Mouse (Mus musculus) ovary, adult 18-20 months (tissue): Measurements from ENCODE around the gene Pacsin3.

Source experiments
- DNase-seq: peaks from one replicate; pipeline ENCODE4 v3.0.0; 2022; ENCODE audit warnings: low spot score, mixed read lengths

Pacsin3 gene

GRCm38 (mm10) chr2:91259493-91259892 is 3.7 kb downstream of the Pacsin3 start:
- DNase-seq = no peak

DNA sequence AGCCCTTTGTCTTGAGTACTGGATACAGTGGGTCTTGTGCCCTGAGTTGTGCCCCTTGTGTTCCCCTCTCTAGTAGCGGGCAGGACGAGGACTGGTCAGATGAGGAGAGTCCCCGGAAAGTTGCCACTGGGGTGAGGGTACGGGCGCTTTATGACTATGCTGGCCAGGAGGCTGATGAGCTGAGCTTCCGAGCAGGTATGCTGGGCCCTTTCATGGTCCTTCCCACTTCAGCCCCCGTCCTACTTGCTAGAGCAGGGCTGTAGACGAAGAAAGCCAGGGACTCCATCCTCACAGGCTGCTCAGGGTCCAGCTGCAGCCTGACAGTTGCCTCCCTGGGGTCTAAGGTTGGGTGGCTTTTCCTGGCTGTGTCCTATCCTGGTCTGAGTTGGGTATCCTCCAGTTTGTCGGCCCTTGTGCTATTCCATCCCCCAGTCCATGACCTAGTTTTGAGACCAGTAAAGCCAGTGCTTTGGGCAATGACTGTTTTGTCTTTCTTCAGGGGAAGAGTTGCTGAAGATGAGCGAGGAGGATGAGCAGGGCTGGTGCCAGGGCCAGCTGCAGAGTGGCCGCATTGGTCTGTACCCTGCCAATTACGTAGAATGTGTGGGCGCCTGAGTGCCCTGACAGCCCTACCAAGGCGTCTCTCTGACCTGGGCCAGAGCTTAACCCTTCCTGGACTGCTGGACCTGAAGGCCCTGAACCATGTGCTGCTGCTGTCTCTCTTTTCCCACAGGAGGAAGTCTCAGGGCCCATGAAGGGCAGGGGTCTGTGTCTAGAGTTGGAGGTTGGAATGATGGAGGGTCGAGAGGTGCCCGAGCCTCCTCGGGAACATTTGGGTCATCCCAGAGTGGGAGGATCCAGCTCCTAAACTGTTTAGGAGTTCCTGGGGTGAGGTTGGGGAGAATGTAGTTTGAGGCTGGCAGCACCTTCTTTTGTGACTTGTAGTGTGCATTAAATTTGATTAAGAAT is 8.2 kb downstream of the Pacsin3 start:
- no peak for DNase-seq

DNA sequence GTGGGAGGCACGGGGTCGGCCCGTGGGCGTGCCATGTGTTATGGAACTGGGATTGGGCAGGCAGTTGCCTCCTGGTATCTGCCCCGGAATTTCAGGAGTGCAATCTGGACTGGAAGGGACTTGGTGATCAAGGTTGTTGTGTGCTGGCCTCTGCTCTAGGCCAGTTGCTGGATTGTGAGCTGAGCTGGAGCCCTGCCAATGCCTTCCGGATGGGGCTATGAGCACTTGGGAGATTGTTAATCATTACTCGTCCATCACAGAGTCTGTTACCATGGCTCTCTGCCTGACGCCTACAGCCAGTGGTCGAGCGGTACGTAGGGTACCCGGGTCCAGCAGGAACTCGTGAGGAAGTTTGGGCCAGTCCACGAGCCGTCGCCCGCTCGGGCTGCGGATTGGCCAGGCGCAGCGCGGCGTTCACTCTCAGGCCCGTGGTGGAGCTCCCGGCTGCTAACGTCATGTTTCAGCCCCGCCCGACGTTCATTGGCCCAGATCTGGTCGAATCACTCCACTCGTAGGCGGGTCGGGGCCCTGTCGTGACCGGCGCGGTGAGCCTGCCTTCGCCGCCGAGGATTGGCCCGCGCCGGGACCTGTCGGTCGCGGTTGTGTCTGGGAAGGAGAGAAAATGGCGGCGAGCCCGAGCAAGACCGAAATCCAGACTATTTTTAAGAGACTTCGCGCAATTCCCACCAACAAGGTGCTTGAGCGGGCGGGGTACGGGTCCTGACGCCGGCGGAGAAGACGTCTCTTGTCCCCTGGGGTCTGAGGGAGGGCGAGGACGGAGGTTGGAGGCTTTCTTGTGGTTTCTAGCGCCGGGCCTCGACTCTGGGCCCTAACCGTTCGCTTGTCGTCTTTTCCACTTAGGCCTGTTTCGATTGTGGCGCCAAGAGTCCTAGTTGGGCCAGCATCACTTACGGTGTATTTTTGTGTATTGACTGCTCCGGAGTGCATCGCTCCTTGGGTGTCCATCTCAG is 9.2 kb downstream of the Pacsin3 start, which contains the start of gene Arfgap2:
Arfgap2 (plus strand) TSS at position 264 of the 971 bp plus-strand sequence.
- DNase-seq = peak; percentile 98

DNA sequence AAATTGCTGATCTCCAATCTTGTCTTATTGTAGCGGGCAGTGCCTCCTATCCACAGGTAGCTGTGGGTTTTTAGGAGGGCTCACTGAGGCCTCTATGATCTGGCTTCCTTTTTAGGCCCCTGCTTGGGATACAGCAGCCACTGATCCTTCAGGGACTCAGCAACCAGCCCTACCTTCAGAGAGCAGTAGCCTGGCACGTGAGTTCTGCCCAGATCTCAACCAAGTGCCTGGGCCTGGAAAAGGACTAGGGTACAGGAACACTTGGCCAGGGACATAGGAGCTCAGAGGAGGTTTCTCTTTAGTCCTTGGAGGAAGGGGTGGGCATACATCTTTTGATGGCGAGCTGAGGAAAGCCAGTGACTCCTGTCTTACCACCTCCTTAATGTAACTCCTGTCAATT is 12.3 kb downstream of the Pacsin3 start:
- no peak for DNase-seq

- peak; percentile 60 for DNase-seq
These were observed 13.0 kb downstream of the Pacsin3 start for GRCm38 (mm10) chr2:91268706-91269105.

DNA sequence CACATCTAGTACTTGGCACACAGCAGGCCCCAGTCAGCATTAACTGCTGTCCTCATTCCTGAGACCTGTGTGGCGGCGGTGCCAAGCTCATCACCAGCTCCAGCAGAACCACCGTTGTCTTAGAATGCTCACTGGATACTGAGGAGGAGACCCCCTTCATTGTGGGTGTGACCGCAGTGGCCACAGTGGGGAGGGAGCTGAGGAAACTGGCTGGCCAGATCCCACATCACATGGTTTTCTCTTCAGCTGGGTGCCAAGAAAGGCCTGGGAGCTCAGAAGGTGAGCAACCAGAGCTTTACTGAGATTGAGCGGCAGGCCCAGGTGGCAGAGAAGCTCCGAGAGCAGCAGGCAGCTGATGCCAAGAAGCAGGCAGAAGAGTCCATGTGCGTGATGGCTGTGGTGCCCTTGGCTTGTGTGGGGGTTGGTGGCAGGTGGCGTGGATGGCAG is 14.0 kb downstream of the Pacsin3 start:
- DNase-seq = no peak

DNA sequence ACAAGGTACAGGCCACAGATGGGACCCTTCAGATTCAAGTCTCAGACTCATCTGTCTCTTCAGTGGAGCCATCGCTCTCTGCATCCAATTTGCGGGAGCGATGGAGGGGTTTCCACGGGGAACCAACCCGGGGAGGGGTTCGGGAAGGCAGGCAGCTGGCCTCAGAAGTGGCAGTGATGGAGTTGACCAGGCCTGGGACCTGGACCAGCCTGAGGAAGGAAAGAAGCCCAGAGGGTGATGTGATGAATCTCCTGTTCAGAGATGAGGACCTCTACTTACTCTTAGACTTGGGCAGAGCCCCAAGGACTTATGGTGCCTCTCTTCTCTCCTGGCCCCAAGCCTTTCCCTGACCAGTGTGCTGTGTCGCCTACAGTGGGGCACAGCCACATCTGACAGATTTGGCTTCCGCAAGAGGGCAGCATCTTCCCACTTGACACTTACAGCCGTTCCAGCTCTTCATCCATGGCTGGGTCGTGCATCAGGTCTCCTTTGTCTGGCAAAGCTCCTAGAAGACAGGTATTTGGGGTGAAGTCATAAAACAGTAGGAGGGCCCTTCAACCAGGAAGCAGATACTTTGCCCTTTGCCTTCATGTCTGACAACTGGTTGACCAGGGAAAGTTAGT is 23.1 kb downstream of the Pacsin3 start:
- DNase-seq = no peak

- DNase-seq = no peak
These were observed 23.6 kb downstream of the Pacsin3 start for GRCm38 (mm10) chr2:91279372-91279755.

DNA sequence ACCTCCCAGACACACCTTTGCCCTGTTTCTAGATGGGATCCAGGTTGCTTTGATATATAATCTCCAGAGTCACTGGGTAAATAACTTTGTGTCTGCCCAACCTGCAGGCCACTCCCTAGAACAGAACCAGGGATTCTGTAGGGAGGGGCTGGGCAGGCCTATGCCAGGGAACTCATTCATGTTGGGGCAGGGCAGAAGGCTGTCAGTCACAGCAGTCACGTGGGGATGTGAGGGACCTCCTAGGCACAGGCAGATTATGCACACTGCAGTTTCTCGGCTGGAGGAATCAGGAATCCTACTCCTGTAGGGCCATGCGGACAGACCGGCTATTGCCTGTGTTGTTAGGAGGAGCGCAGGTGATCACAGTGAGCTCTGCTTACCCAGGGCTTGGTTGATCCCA is 25.6 kb downstream of the Pacsin3 start:
- DNase-seq = no peak

DNA sequence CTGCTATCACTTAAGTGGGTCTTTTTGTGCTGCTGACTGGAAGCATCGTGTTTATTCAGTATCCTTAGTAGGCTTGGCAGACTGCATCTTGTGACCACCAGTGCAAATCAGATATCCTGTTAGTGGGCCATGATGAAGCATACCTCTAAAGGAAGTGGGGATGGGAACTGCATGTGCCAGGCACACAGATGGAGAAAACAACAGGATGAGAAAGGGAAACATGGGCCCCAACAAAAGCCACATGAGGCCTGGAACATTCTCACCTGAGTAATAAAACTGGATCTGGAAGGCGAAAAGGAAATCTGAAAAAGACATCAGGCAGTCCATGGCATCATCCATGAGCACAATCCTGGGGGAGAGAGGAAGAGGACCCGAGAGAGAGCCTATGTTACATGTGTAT is 28.2 kb downstream of the Pacsin3 start:
- DNase-seq = no peak

- no peak for DNase-seq
These were observed 28.8 kb downstream of the Pacsin3 start for GRCm38 (mm10) chr2:91284375-91285199.

DNA sequence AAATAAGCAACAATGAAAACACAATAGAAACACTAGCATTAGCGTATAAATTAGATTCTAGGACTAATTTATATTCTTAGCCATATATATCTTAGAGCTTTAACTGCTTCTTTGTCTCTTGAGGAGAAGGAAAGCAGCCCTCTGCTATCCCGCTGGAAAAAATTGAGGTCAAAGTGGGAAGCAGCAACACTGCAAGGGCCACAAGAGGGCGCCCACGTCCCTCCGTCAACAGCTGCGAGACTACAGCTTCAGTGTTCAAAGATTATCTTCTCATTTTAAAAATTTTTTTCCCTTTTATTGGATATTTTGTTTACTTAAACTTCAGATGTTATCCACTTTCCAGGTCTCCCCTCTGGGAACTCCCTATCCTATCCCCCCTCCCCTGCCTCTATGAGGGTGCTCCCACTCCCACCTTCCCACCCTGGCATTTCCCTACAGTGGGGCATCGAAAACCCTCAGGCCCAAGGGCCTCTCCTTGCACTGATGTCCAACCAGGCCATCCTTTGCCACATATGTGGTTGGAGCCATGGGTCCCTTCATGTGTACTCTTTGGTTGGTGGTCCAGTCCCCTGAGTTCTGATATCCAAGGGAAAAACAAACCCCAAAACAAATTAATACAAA is 30.2 kb downstream of the Pacsin3 start:
- DNase-seq = no peak

DNA sequence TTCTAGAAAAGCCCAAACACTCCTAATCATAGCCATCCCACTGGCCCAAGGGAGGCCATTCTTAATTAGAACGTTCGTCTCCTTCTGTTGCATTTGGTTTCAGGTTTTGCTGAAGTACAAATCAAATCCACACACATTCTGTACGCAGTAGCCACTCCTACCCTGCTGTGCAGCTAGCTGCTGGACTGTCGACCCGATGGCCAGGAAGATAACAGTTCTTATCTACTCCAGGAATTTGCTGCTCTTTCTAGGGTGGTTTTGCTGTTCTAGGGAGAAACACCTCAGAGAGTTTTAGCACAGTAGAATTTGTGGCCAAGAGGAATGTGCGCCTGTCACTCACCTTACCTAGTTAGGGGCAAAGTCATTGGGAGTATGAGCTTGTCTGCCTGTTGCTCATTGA is 31.8 kb downstream of the Pacsin3 start:
- no peak for DNase-seq

GRCm38 (mm10) chr2:91291197-91292007 is 35.6 kb downstream of the Pacsin3 start:
- DNase-seq = no peak

GRCm38 (mm10) chr2:91294226-91294625 is 38.5 kb downstream of the Pacsin3 start:
- no peak for DNase-seq

DNA sequence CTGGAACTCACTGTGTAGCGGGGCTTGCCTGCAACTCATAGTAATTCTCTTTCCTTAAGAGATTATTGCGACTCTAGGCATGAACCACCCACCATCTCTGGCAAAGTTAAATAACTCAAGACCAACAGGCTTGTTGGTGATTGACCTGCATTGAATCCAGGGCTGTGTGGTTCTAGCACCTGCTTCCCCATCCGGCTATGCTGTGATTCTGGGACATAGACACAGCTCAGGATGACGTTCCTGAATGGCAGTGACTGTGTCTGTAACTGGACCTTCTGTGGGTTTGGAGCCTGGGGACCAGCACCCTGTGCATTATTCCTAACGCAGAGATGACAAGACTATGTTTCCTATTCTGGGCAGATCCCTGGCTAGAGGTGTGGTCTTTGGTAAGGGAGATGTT is 40.1 kb downstream of the Pacsin3 start:
- DNase-seq = no peak

- no peak for DNase-seq
These were observed 43.4 kb downstream of the Pacsin3 start for GRCm38 (mm10) chr2:91299156-91299555.

DNA sequence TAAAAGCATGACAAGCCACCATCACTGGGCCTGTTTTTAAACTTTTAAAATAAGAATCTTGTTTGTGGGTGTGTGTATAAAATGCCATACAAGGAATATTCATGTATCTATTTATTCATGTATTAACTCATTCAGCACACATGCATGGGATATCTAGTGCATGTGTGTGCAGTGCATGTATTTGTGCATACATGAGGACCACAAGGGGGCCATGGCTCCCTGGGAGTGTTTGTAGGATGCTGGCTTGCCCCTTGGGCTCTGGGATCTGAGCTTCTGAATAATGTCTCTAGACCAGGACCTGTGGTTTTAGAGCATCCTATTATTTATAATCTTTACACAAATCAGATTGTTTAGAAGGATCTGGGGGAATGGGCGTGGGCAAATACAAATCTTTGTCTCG is 45.0 kb downstream of the Pacsin3 start:
- DNase-seq = no peak

DNA sequence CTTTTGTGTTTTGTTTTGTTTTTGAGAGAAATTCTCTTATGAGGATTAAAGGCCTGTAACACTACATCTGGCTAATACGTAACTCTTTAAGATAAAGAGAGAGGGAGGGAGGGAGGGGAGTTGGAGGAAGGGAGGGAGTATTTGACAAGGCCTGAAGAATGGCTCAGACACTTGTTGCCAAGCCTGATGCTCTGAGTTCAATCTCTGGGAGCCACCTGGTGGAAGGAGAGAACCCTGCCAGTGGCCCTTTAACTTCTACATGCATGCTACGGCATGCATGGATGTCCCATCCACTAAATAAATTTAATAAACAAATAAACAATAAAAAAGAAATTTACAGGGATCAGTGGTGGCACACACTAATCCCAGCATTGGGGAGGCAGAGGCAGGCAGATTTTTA is 46.1 kb downstream of the Pacsin3 start:
- DNase-seq = no peak

DNA sequence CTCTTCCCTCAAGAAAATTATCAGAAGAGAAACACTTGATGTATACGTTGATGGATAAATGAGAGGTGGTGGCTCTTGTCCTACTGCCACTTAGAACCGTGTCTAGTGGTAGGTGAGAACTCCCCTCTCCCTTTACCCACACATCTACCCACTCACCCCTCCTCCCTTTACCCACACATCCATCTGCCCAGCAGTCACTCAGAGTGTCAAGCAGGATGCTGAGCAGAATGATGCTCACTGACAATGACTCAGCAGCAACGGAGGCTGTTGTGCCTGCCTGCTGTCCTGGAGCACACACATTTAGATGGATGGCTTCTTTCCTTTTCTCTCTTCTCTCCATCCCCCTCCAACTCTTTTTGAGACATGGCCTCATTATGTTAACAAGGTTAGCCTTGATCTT is 47.1 kb downstream of the Pacsin3 start:
- DNase-seq = no peak
